Mouse (Mus musculus): ENCODE measurements around the gene D17Wsu92e.

GRCm38 (mm10) chr17:27856265-27856797 lies 35.9 kb upstream of the D17Wsu92e start, which contains the start of gene Uhrf1bp1:
- no peak for TF ChIP-seq EP300 (IDR thresholded peaks at IDR 0.05; ENCODE audit: low read length)
- peak; percentile 42; the same call in 1 of the 2 replicates for TF ChIP-seq NELFE (IDR thresholded peaks at IDR 0.05; ENCODE audit: low read depth, low read length)
- peak; percentile 71 for TF ChIP-seq POLR2A (IDR thresholded peaks at IDR 0.05; ENCODE audit: low read depth, low read length)
- no peak for TF ChIP-seq MEF2A (IDR thresholded peaks at IDR 0.05; ENCODE audit: borderline replicate concordance, low read depth, low read length)
- TF ChIP-seq CHD1 (IDR thresholded peaks at IDR 0.05; ENCODE audit: low read depth, low read length), result no peak
- TF ChIP-seq MXI1 (IDR thresholded peaks at IDR 0.05; ENCODE audit: low read depth, low read length), result peak; percentile 85

Measured in CH12.LX (cell line).